Mouse (Mus musculus) heart, adult 2 months (tissue): ENCODE data around the gene Pitpnb. TPM values are rescaled to one million over a fixed set of nuclear protein-coding genes. Genes with fewer than 3 reads are reported as not detected.

Experiments used
- DNase-seq, 2 experiments: peaks; one replicate each; pipeline ENCODE4 v3.0.0; 2021
- H3K27ac ChIP-seq: fragments of 200-600 bp; 2 replicates; pipeline ENCODE4 v1.8.1; 2022
- H3K27me3 ChIP-seq: fragments of 200-500 bp; 2 replicates; pipeline ENCODE4 v1.6.1; 2012; ENCODE audit warnings: mild to moderate bottlenecking, low read length, inconsistent platforms, mixed read lengths; ENCODE audit not compliant: control insufficient read depth, insufficient read depth
- H3K36me3 ChIP-seq: fragments of 200-500 bp; 2 replicates; pipeline ENCODE4 v1.6.1; 2012; ENCODE audit warnings: low read length, inconsistent platforms; ENCODE audit not compliant: control insufficient read depth, insufficient read depth
- H3K4me1 ChIP-seq: fragments of 200-500 bp; 2 replicates; pipeline ENCODE4 v1.6.1; 2011; ENCODE audit warnings: low read length; ENCODE audit not compliant: control insufficient read depth, insufficient read depth
- H3K4me3 ChIP-seq: fragments of 200-600 bp; 2 replicates; pipeline ENCODE4 v1.8.1; 2022
- H3K79me2 ChIP-seq: fragments of 200-500 bp; replicated peaks from 2 replicates; pipeline ENCODE4 v1.6.1; 2012; ENCODE audit warnings: mild to moderate bottlenecking, inconsistent platforms, low read length, moderate library complexity, mixed read lengths; ENCODE audit not compliant: control insufficient read depth, insufficient read depth
- H3K9ac ChIP-seq: fragments of 200-500 bp; 2 replicates; pipeline ENCODE4 v1.6.1; 2012; ENCODE audit warnings: low read depth, mild to moderate bottlenecking, control low read depth, inconsistent platforms, low read length, mixed read lengths
- CTCF ChIP-seq: fragments of 200-600 bp; IDR thresholded peaks from 2 replicates; pipeline ENCODE4 v1.8.1; 2022; ENCODE audit warnings: antibody characterized with exemption, mild to moderate bottlenecking, moderate library complexity
- EP300 ChIP-seq: fragments of 200-500 bp; IDR thresholded peaks from 2 replicates; pipeline ENCODE4 v1.6.1; 2011; ENCODE audit warnings: low read depth, low read length, control low read depth; ENCODE audit not compliant: insufficient read depth
- POLR2A ChIP-seq: fragments of 200-500 bp; IDR thresholded peaks from 2 replicates; pipeline ENCODE4 v1.6.1; 2011; ENCODE audit warnings: mild to moderate bottlenecking, low read depth, low read length, control low read depth; ENCODE audit not compliant: insufficient read depth
- WGBS: fragments of 180-500 bp; shearing (Covaris S2); methylation state at CpG from one replicate; pipeline ENCODE4 v1.1.7; 2018; 5-methylcytosine and 5-hydroxymethylcytosine counted together
- intact Hi-C: fragments of 180-260 bp; cut with DNase I; formaldehyde crosslinking; loops from one replicate; pipeline ENCODE4 v1.15.1; 2025
- polyA plus RNA-seq: library from polyadenylated mRNA; depleted of rRNA; stranded (reverse); fragments of >200 nt; gene quantifications from 2 replicates; pipeline ENCODE4 v1.2.3, GENCODE M21; 2012
- total RNA-seq, 2 experiments: library from RNA; stranded (reverse); gene quantifications; 2 replicates each; pipeline ENCODE4 v1.2.3; 2021

Pitpnb gene
- total and polyA plus RNA-seq, 3 experiments, result 32.4 to 41.9 (median 39.4) TPM

GRCm38 (mm10) chr5:111396199-111396598 lies 65.6 kb downstream of the Pitpnb start:
- peaks cover 4% of the 10 kb centered on the region for H3K4me1 ChIP-seq

GRCm38 (mm10) chr5:111398471-111398870 lies 67.9 kb downstream of the Pitpnb start:
- Histone ChIP-seq H3K36me3 (no peaks in the 10 kb centered on the region), H3K79me2 (no peaks in the 10 kb centered on the region), H3K27me3 (no peaks in the 10 kb centered on the region), H3K4me3 (no peak overlapping the region), H3K4me1 (peaks cover 6% of the 10 kb centered on the region), H3K9ac (no peak overlapping the region), H3K27ac (no peak overlapping the region)
- TF ChIP-seq CTCF (no peak), EP300 (no peak), POLR2A (no peak)
- DNase-seq, result no peak
- 67% methylated on average over 4 of the region's 4 CpGs for WGBS
- intact Hi-C loops, result no loop called here

More at GRCm38 (mm10) chr5:111396199-111396598, 65.6 kb downstream of the Pitpnb start:
- no peak overlapping the region for H3K4me3 ChIP-seq
- no peak overlapping the region for H3K27ac ChIP-seq
- no peak for DNase-seq
- TF ChIP-seq CTCF (no peak), EP300 (no peak), POLR2A (no peak)
- H3K27me3 ChIP-seq, result no peaks in the 10 kb centered on the region
- H3K9ac ChIP-seq, result no peak overlapping the region
- H3K79me2 ChIP-seq, result no peaks in the 10 kb centered on the region
- no peaks in the 10 kb centered on the region for H3K36me3 ChIP-seq
- WGBS, result 79% methylated on average over 4 of the region's 4 CpGs
- intact Hi-C loops, result no loop called here

GRCm38 (mm10) chr5:111399271-111399670 lies 68.7 kb downstream of the Pitpnb start:
- no peak for DNase-seq
- TF ChIP-seq POLR2A (no peak), EP300 (no peak), CTCF (no peak)
- whole genome bisulfite sequencing, result 77% methylated on average over 4 of the region's 4 CpGs
- peaks cover 2% of the 10 kb centered on the region for H3K4me1 ChIP-seq
- H3K27ac ChIP-seq, result no peak overlapping the region
- no peak overlapping the region for H3K4me3 ChIP-seq
- H3K79me2 ChIP-seq, result no peaks in the 10 kb centered on the region
- intact Hi-C loops, result no loop called here
- no peak overlapping the region for H3K9ac ChIP-seq
- H3K27me3 ChIP-seq, result no peaks in the 10 kb centered on the region
- H3K36me3 ChIP-seq, result no peaks in the 10 kb centered on the region

- intact Hi-C loops, result no loop called here
- no peaks in the 10 kb centered on the region for H3K36me3 ChIP-seq
- no peak overlapping the region for H3K9ac ChIP-seq
- 74% methylated on average over 19 of the region's 19 CpGs for WGBS
- TF ChIP-seq CTCF (no peak), EP300 (peak; percentile 60; the same call in 1 of the 2 replicates)
- H3K4me3 ChIP-seq, result no peak overlapping the region
- no peaks in the 10 kb centered on the region for H3K27me3 ChIP-seq
- H3K4me1 ChIP-seq, result peaks cover 2% of the 10 kb centered on the region
- DNase-seq, result no peak
- no peak overlapping the region for H3K27ac ChIP-seq
- H3K79me2 ChIP-seq, result no peaks in the 10 kb centered on the region
Measured at GRCm38 (mm10) chr5:111401879-111402650, 71.5 kb downstream of the Pitpnb start.

- H3K36me3 ChIP-seq, result no peaks in the 10 kb centered on the region
- no peaks in the 10 kb centered on the region for H3K27me3 ChIP-seq
- peaks cover 2% of the 10 kb centered on the region for H3K4me1 ChIP-seq
- no peak overlapping the region for H3K4me3 ChIP-seq
- DNase-seq, result peak in 1 of 2 experiments; percentile 45
- no peak overlapping the region for H3K9ac ChIP-seq
- WGBS, result 70% methylated on average over 6 of the region's 6 CpGs
- intact Hi-C loops, result no loop called here
- H3K79me2 ChIP-seq, result no peaks in the 10 kb centered on the region
- TF ChIP-seq POLR2A, result no peak
- TF ChIP-seq CTCF, result no peak
- no peak for TF ChIP-seq EP300
- H3K27ac ChIP-seq, result no peak overlapping the region
Measured at GRCm38 (mm10) chr5:111402651-111402996, 72.1 kb downstream of the Pitpnb start.

GRCm38 (mm10) chr5:111404721-111405120 lies 74.2 kb downstream of the Pitpnb start:
- H3K4me3 ChIP-seq, result no peak overlapping the region
- H3K79me2 ChIP-seq, result no peaks in the 10 kb centered on the region
- no peak overlapping the region for H3K27ac ChIP-seq
- TF ChIP-seq EP300 (no peak), CTCF (no peak), POLR2A (no peak)
- 79% methylated on average over 6 of the region's 6 CpGs for WGBS
- H3K36me3 ChIP-seq, result no peaks in the 10 kb centered on the region
- H3K4me1 ChIP-seq, result peaks cover 2% of the 10 kb centered on the region
- no peak for DNase-seq
- no peak overlapping the region for H3K9ac ChIP-seq
- H3K27me3 ChIP-seq, result no peaks in the 10 kb centered on the region
- intact Hi-C loops, result no loop called here
